Mouse (Mus musculus): ENCODE data around the gene BC017158.
A peak's percentile ranks its signal among the peaks of the same experiment; 100 is the strongest.

Gene BC017158

DNA sequence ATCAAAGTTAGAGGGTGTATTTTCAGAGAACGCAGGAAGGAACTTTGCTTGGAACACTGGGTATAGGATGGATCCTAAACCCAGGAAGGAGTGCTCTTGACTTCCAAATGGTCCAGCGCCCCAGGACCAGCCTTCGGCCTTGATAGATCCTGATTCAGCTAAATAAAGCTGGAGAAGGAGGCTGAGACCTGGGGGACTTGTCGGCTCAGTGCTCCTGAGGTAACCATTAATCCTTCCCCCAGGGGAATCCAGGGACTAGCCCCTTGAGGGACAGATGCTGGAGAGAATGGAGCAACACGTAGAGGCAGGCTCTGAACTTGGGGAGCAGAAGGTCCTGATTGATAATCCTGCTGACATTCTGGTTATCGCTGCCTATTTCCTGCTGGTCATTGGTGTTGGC is 32.6 kb downstream of the BC017158 start, which contains the start of gene Slc5a2:
TSS of gene Slc5a2 (plus strand) at position 247 of the 400 bp plus-strand sequence.
- DNase-seq (ENCODE audit: low spot score in 2 of 2): no peak

DNA sequence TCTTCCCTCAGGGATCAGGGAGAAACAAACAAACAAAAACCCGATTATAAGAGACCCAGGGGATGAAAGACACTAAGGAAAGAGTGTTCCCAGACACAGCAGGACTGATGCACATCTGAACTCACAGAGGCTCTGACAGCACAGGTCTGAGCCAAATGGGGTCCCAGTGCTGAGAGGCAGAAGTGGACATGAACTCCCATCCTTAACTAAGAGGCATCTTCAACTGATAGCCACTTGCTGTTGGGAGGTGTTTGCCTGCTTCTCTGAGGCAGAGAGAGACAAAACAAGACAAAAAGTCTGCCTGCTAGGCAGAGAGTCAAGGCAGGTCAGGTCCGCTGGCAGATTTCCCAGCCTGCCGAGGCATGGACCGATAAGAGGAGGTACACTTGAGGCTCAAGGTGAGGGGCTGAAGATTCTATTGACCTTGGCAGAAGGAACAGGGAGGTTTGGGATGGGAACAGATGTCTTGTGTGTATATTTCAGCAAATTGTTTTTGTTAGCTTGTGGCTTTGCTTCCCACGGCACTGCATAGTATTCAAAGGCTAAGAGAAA is 41.1 kb downstream of the BC017158 start:
- no peak for DNase-seq (ENCODE audit: low spot score in 2 of 2)

DNA sequence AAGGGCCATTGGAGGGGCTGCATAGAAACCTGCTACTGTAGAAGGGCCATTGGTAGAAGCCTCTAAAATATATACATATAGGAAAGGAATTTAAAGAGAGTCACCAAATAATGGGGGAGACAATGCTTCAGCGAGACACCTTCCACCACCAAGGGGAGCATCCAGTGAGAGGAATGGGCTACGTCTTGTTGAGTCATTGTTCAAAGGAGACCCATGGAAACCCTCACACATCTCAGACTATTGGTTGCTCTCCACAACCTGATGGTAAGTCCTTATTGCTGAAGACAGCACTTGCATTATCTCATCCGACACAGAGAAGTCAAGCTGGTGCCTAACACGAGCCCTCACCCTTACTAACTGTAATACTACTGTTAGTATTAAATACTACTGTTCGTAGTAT is 42.2 kb downstream of the BC017158 start:
- DNase-seq (ENCODE audit: low spot score in 2 of 2): no peak

DNA sequence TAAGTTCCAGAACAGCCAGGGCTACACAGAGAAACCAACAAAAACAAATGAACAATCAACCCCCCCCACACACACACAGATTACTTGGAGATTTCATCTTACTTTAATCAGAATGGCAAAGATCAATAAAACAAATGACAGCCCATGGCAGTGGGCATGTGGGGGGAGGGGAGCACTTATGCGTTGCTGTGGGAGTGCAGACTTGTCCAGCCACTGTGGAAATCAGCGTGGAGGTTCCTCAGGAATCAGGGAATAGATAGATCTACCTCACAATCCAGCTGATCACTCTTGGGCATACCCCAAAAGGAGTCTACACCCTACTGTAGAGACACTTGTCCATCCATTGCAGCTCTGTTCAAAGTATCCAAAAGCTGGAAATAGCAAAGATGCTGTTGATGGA is 43.0 kb downstream of the BC017158 start:
- DNase-seq (ENCODE audit: low spot score in 2 of 2): no peak

DNA sequence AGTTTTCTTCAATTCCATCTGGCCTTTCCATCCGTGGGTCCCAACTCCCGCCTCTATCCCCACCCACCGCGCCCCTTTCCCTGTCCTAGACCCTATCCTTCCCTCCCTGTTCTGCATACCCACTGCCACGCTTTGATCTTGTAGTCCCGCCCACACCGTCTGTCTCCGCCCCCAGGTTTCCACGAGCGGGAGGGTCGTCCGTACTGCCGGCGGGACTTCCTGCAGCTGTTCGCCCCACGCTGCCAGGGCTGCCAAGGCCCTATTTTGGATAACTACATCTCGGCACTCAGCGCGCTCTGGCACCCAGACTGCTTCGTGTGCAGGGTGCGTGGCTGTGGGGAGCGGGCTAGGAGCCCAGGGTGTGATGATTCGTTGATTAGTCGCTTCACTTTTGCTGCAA is 45.4 kb downstream of the BC017158 start:
- no peak for DNase-seq (ENCODE audit: low spot score in 2 of 2)

DNA sequence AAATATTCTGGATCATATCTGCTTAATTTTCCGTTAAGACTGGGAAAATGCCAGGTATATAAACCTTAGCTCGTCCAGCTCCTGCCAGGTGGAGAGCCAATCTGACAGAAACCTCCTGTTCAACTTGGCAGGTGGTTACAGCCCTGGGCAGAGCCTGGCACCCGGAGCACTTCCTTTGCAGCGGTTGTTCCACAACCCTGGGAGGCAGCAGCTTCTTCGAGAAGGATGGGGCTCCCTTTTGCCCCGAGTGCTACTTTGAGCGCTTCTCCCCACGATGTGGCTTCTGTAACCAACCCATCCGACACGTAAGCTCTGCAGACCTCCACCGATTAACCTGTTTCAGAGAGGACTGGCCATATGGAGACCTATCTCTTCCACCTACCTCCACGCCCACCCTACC is 46.0 kb downstream of the BC017158 start:
- no peak for DNase-seq (ENCODE audit: low spot score in 2 of 2)

DNA sequence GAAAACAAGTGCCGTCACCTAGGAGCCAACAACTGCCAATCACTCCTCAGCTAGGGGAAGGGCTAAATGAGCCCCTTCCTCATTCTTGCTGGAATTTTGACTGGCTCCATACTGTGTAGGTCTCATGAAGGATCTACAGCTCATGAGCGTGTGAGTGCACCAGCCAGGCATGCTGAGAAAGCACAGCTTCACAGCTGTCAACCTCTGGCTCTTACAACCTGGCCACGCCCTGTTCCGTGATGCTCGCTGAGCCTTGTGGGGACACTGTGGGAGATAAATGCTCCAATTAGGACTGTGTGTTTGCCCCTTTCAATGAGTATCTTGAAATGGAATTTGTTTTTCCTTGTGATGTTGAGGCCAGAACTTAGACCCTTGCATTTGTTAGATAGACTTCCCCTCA is 48.0 kb downstream of the BC017158 start:
- no peak for DNase-seq (ENCODE audit: low spot score in 2 of 2)

DNA sequence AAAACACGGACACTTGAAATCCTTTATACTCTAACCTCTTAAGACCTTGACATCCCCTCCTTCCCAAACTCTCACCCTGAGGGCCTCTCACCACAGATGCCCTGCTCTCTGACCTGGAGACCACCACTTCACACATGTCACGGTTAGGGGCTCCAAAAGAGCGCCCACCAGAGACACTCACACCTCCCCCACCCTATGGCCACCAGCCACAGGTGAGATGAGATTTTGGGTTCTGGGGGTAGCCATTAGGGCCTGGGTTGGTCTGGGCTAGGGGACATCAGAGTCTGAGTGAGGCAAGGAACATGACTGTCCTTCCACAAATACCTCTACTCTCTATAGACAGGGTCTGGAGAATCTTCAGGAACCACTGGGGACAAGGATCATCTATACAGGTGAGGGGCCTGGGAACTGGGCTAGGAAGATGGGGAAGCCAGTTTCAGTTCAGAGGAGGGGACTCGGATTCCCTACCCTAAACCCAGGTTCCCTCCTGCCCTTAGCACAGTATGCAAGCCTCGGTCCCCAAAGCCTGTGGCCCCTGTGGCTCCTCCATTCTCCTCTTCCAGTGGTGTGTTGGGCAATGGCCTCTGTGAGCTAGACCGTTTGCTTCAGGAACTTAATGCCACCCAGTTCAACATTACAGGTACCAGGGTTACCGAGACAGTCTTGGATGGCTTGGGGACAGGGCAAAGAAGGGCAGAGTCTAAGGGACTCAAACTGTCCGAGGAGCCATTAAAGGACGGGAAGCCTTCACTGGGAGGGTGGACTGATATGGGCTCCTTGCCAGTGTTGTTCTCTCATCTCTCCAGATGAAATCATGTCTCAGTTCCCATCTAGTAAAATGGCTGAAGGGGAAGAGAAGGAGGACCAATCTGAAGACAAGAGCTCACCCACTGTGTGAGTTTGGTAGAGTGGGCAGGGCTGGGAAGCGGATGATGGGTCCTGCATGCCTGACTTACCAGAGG is 49.6 kb downstream of the BC017158 start:
- DNase-seq (ENCODE audit: low spot score in 2 of 2): no peak

DNA sequence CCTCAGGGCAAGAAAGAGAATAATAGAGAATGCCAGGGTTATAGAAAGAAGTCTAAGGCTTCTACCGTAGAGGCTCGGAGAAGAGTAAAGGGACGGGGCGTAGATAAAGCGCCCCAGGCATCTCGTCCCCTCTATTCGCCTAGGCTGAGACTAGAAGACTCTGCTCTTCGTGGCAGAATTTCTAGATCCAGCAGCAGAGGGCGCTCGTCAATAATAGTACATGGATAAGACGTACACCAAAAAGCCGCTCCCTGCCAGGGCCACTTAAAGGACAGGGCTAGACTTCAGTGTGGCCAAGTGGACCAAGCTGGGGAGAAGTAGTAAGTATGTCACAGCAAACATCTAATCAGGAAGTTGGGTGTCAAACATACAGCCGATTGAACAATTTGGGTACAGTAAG is 50.5 kb downstream of the BC017158 start:
- DNase-seq (ENCODE audit: low spot score in 2 of 2): peak; percentile 85 to 94

DNA sequence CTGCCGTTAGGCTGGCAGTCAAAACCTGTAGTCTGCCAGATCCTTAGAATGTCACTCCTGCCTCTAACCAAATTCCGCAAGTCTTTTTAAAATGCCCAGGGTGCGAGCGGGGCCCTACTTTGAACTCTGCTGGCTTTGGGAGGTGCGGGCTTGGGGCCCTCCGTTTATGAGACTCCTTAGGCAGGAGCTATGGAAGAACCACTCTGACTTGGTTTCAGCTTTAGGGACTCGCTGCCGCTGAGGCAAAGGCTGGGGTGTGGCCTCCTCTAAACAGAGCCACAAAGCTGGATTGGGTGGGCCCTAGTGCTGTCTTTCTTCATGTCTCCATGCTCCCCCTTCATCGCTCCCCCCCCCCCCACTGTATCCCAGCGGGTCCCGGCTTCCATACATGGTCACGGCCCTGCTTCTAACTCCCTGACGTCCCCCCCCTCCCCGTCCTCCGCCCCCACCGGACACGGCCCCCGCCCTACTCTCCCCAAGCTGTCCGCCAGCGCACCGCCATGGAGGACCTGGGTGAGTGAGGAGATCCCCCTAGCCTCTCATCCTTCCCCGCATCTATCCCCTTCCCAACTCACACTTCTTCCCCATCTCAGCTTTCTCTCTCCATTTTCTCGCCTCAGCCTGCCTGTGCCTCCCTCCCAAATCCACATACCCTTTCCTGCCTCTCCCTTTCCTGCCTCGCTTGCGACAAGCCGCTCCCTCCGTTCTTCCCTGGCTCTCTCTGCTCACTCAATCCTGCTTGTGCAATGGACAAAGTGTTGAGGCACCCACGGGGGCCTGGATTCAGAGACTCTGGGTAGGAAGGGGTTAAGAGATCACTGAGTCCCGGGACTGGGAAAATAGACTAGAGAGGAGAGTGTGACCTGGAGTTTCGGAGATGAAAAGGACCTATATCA is 51.2 kb downstream of the BC017158 start, which contains the start of gene Tgfb1i1:
TSS of gene Tgfb1i1 (plus strand) at position 317 of the 896 bp plus-strand sequence.
- DNase-seq (ENCODE audit: low spot score in 2 of 2): no peak

DNA sequence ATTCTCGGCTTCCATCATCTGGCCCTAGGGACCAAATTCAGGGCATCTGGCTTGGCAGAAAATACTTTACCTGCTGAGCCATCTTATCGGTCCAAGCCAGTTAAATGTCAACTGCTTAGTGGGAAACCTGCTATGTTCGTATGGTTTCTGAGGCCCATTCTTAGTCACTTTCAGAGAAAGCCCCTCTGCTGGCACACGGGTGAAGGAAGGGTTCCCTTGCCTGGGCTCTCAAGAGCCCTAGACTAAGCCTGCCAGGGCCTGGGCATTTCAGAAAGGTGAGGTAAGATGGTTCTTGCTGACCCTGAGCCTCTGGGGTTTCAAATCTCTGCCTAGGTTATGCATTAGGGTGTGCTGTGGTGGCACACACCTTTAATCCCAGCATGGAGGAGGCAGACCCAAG is 52.4 kb downstream of the BC017158 start:
- no peak for DNase-seq (ENCODE audit: low spot score in 2 of 2)

DNA sequence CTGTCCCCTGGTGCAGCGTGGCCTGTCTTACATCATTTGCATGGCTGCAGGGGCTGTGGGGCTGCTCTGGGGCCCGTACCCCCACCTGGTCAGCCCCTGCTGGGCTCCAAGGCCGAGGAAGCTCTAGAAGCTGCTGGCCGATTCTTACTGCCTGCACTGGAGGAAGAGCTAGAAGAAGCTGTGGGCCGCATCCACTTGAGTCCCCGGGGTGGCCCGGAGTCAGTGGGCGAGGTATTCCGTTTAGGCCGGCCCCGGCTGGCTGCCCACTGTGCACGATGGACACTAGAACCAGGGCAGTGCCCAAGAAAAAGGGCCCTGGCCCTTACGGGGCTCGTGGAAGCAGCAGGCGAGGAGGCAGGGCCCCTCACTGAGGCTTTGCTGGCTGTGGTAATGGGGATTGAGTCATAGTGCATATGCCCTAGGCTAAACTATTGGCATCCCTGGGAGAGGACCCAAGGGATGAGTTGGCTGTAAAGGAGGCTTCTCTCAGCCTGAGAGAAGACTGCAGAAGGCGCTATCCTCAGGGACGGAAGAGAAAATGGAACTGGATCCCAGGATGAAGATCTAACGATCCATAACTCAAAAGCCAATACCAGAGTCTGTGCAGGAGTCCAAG is 53.5 kb downstream of the BC017158 start:
- DNase-seq (ENCODE audit: low spot score in 2 of 2): no peak

DNA sequence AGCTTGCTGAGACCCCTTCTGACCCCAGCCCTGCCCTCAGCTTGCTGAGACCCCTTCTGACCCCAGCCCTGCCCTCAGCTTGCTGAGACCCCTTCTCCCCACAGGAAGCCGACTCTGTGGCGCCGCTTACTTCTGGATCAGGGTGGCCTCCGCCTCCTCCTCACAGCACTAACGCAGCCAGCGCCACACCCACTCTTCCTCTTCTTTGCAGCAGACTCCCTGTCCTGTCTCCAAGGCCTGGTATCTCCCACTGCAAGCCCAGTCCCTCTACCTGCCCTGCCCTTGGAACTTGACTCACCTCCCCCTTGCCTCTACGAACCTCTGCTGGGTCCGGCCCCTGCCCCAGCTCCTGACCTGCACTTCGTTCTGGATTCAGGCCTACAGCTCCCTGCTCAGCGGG is 54.0 kb downstream of the BC017158 start:
- no peak for DNase-seq (ENCODE audit: low spot score in 2 of 2)

DNA sequence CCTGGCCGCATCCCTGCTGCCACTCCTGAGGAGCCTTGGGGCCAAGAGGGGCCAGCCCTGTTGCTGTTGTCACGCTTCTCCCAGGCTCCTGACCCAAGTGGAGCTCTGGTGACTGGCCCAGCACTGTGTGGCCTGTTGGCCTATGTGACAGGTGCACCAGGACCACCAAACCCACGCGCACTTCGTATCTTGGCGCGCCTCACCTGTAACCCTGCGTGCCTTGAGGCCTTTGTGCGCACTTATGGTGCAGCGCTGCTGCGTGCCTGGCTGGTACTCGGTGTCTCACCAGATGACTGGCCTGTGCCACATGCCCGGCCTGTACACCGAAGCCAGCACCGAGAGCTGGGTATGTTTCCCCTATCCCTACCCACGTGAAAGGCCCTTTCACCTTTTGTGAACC is 55.6 kb downstream of the BC017158 start:
- no peak for DNase-seq (ENCODE audit: low spot score in 2 of 2)

DNA sequence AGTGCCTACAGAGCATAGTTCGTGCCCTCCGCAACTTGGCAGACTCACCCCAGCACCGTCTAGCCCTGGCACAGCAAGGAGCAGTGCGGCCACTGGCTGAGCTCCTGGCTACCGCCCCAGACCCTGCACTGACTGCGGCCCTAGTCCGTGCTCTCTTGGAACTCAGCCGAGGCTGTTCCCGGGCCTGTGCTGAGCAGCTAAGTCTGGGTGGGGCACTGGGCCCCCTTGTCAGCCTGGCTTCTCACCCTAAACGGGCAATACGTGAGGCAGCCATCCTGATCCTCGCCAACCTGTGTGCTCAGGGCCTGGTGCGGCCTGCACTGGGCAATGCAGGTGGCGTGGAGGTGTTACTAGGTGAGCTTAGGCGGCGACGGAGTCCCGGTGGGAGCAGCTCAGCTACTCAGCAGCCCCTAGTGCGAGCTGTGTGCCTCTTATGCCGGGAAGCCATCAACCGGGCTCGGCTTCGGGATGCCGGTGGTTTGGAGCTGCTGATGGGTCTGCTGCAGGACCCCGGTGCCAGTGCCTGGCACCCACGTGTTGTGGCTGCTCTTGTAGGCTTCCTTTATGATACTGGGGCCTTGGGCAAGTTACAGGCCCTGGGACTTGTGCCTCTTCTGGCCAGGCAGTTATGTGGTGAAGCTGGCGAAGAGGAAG is 57.7 kb downstream of the BC017158 start:
- no peak for DNase-seq (ENCODE audit: low spot score in 2 of 2)

DNA sequence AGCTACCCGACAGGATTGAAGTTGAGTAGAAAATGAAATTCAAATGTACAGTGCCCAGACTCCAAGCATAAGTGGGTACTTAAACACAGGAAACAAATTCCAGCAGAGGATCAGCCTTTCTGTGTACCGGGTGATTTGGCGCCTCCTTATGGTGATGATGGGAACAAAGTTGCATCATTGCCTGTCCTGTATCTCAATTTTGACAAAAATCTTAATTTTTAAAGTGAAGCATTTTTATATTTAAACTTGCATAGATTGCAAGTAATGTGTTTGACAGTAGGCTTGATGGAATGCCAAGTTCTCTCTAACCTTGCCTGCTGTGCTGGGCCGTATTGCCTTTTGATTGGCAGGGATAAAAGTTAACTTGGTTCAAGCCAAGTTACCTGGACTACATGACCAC is 59.0 kb downstream of the BC017158 start:
- peak in 1 of 2 experiments; percentile 75 for DNase-seq (ENCODE audit: low spot score in 2 of 2)

DNA sequence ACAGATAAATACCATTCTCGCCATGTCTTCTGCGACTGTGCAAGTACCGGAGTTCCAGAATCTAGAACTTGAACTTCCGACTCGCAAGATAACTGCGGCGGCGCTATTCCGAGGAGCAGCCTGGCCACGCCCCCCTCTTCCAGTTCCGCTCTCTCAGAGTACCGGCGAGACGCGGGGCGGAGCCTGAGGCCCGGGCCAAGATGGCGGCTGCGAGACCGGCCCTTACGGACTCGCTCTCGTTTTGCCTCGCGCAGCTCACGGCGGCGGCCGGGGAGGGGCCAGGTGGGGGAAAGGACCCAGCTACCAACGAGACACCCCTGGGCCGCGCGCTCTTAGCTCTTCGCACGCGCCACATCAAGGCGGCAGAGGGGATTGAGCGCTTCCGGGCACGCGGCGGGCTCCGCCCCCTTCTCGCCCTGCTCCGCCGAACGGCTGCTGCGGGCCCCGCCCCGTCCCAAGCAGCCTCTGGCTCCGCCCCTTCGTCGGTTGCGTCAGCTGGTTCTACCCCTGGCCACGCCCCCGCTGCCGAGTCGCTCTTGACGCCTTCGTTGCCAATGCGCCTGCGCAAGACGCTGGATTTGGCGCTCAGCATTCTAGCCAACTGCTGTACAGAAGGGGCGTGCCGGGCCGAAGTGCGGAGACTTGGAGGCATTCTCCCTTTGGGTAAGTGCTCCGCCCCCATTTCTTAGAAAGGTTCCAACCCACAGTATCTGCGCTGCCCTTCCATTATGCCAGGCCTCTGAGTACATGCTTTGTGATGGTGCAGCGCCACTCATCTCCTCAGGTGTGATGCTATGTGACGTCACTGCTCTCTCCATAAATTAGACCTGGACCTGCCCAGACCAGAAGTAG is 59.8 kb downstream of the BC017158 start, which contains the start of gene 9130023H24Rik:
TSS of gene 9130023H24Rik (minus strand) at position 105 of the 852 bp plus-strand sequence.
- DNase-seq (ENCODE audit: low spot score in 2 of 2): peak; percentile 100

DNA sequence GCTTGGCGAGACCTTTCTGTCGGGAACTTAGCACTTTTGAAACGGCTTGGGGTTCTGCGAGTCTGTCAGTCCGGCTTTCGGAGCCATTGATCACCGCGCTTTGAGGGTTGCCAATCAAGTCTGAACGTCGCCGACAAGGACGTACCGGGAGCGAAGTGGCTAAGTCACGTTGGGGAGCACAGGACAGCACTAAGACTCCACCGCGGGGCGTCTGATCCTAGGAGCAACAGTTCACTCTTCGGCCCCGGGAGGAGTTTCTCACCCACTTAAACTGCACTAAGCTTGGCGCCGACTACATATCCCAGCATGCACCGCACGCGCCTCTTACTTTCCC is 60.4 kb downstream of the BC017158 start:
- DNase-seq (ENCODE audit: low spot score in 2 of 2): no peak

DNA sequence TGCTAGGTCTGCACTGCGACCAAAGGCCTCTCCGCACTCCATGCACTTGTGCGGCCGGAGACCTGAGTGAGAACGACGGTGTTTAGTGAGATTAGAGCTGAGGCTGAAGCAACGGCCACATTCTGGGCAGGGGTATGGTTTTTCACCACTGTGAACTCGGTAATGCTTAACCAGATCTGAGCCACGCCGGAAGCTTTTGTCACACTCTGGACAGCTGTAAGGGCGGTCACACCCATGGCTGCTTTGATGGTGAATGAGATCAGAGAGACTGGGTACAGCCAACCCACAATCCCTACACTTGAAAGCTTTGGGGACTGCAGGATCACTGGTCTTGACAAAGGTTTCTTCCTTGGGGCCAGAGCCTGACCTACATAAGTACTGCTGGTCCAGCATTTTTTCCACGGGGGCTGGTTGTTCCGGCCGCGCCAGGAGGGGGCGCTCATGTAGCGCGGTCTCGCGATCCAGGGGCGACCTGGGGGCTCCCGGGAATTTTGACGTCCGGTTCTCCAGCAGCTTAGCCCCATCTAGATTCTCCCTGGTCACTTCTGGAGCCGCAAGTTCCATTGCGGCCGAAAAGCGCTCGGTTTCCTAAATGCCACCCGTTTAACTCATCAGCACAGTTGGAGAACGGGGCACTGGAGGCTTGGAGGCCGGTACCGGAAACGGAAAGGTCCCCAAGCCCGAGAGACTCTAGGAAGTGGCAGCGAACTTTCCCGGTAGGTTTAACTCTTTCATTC is 60.9 kb downstream of the BC017158 start, which contains the start of gene Armc5:
TSS of gene Armc5 (plus strand) at position 487 of the 737 bp plus-strand sequence.
- DNase-seq (ENCODE audit: low spot score in 2 of 2): peak; percentile 87 to 91

All from spleen, postnatal 10 days (tissue).